Mouse (Mus musculus): ENCODE results near the gene Rab43.

- TF ChIP-seq POLR2A (IDR thresholded peaks at IDR 0.05; ENCODE audit: insufficient read length, low read depth): no peak
- TF ChIP-seq USF1 (IDR thresholded peaks at IDR 0.05; ENCODE audit: low read depth): no peak
- TF ChIP-seq MAX (IDR thresholded peaks at IDR 0.05; ENCODE audit: low read depth): no peak
- TF ChIP-seq POLR2AphosphoS2 (IDR thresholded peaks at IDR 0.05; ENCODE audit: insufficient read length, low read depth): no peak
- TF ChIP-seq CEBPB (IDR thresholded peaks at IDR 0.05; ENCODE audit: insufficient read depth, poor library complexity, severe bottlenecking): no peak
- no peak for TF ChIP-seq TCF12 (IDR thresholded peaks at IDR 0.05; ENCODE audit: insufficient read depth, poor library complexity, severe bottlenecking)
- TF ChIP-seq TCF3 (IDR thresholded peaks at IDR 0.05; ENCODE audit: insufficient read length, low read depth): no peak
These were observed 5.9 kb downstream of the Rab43 start for GRCm38 (mm10) chr6:87806028-87806427.

Data from myocyte (in vitro differentiated cells).